Mouse (Mus musculus) skeletal muscle tissue, adult 2 months (tissue): ENCODE results near the gene Tmem186.
A peak's percentile ranks its signal among the peaks of the same experiment; 100 is the strongest.

ENCODE experiments used
- DNase-seq: peaks from one replicate; pipeline ENCODE4 v3.0.0-alpha.2; 2012; ENCODE audit warnings: low read depth, low spot score

Tmem186 gene

DNA sequence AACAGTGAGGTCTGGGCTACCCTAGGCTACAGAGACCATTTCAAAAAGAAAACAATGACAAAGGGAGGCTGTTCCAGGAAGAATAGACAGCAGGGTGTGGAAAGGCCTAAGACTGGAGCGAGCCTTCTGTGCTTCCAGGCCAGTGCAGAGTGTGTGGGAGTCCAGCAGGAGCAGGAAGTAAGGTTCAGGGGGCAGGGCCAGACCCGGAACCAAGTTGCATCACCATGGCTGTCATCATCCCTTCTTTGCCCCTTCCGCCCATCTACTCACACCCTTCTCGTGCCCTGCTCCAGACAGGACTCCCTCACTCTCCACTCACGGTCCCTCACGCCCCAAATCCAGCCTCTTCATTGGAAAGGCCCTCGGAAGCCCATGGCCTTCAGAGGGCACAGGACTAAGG lies 29.7 kb upstream of the Tmem186 start:
- DNase-seq: no peak

DNA sequence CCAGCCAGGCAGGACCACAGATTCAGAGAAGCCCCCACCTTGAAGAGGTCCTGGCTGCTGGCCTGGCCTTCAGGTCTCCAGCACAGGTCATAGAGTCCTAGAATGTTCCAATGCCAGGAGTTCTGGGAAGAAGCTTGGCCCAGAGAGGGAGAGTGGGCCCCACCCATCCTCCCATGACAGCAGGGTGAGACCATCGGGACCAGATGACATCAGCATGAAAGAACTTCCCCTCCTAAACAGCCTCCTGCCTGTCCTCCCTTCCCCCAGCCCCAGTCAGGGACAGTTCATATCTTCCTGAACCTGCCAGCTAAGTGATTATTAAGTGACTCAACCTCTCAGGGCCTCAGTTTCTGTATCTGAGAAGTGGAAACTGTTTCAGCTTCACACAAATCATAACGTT lies 28.9 kb upstream of the Tmem186 start:
- DNase-seq: peak; percentile 68

GRCm38 (mm10) chr16:8665367-8665766 lies 27.9 kb upstream of the Tmem186 start:
- DNase-seq: no peak

DNA sequence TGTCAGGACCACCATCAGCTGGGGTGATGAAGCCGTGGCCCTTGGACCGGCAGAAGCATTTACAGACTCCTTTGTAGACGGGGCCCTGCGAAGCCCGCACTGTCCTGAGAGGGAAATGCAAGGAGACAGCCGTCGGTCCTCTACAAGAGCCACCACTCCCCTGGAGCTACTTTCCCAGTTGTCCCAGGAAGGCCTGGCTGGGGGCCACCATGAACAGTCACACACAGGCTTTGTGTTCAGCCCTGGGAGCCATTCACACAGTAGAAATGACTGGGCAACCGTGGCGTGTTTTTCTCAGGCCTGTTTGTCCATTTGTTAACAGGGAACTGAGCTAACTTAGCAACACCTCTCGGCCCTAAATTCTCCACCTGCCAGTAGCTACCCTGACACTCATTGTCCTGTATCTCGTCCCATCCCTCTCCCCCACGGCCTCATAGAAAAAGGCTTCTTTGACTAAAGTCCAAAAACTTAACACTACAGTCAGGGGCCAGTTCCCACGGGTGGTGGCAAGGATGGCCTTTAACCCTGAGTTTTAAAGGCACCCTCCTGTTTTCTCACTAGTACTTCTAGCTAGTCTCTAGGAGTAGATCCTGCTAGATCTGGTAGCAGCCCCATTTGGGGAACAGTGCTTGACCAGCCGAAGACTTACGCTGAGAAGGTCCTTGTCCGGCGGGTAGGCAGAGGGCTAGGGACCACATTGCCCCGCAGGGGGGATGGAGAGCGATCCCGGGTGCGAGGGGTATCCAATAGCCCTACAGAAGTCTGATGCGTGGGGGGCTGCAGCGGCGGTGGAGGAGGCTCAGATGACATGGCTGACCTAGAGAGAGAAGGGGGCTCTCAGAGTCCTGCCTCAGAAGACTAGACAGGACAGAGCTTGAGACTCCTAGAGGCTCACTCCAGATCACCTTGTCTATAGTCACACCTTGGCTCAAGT lies 26.4 kb upstream of the Tmem186 start:
- DNase-seq: no peak

GRCm38 (mm10) chr16:8663022-8663421 lies 25.5 kb upstream of the Tmem186 start:
- no peak for DNase-seq

DNA sequence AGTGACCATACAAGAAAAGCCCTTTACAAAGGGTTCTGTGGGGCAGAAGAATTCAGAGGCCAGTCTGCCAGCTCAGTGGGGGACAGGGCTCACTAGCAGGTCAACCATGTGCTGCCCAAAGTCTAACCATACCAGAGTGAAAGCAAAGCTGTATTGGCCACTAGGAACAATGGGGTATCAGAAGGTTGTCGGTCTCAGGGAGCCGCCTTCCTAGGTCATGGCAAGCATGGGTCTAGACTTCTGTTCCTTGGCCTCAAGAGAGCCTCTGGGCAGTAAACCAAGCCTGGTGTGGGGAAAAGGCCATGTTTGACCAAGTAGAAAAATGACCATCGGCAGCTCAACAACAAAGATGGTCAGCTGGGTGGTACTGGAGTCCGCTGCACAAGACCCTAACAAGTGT lies 21.3 kb upstream of the Tmem186 start:
- no peak for DNase-seq

DNA sequence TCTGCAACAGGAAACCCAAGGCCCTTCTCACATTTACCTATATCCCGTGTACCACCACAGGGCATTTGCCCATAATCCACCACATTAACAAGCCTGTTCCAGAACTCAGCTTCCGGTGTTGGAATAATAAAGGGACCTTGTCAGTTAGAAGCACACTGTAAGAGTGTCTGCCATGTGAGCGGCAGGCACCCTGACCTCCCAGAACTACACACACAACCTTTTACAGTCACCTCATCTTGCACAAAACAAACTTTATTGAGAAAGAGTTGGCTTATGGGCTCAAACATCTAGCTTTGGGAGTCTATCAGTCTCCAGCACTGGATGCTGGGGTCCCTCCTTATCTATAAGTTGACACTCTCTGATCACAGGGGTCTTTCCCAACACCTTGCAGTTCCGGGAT lies 20.8 kb upstream of the Tmem186 start:
- no peak for DNase-seq

GRCm38 (mm10) chr16:8656256-8656655 lies 18.7 kb upstream of the Tmem186 start:
- no peak for DNase-seq

DNA sequence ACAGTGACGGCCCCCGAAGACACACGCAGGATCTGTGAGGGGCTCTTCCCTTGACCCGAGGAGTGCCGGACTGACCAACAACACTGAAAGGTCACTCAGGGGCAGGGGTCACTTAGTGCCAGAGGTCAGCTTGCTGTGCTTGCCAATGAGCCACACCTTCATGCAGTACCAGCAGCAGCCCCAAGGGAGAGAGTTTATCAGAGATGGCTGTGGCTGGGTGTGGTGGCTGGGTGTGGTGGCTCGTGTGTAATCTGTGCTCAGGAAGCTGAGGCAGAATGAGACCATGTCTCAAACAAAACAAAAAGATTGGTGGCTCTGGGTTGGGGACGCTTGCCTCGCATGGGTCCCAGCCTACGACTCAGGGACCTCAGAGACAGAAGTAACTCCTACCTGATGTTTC lies 18.1 kb upstream of the Tmem186 start:
- no peak for DNase-seq

GRCm38 (mm10) chr16:8655108-8655507 lies 17.6 kb upstream of the Tmem186 start:
- no peak for DNase-seq

DNA sequence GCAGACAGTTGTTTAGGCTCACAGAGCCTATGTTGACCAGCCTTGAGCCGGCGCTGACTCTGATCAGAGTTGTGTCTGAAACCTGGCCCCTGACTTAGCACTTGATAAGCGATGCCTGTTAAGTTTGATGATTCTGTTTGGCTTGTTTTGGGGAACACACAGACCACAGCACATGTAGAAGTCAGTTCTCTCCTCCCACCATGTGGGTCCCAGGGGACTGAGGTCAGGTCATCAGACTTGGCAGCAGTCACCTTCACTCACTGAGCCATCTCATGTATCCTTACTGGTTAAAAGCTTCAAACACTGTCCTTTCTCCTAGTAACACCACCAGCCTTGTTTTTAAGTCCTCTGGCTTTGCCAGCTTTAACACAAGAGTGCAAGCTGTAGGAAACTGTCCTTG lies 12.5 kb upstream of the Tmem186 start:
- peak; percentile 64 for DNase-seq

- no peak for DNase-seq
Measured at GRCm38 (mm10) chr16:8645546-8645945, 8.0 kb upstream of the Tmem186 start.

DNA sequence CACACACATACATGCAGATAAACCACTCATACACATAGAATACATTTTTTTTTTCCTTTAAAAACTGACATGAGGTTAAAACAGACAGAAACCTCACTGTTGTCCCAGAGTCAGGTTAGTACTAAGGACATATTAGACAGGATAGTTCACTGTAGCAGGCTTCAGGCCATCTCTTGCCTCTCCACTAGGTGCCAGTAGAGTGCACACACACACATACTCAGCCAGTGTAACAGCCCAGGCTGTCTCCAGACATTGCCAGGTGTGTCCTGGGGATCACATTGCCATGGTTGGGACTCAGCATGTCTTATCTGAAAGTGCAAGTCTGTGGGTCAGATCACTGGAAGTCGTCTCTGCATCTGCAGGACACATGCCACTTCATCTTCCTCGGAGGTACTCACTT lies 6.3 kb upstream of the Tmem186 start:
- peak; percentile 54 for DNase-seq

DNA sequence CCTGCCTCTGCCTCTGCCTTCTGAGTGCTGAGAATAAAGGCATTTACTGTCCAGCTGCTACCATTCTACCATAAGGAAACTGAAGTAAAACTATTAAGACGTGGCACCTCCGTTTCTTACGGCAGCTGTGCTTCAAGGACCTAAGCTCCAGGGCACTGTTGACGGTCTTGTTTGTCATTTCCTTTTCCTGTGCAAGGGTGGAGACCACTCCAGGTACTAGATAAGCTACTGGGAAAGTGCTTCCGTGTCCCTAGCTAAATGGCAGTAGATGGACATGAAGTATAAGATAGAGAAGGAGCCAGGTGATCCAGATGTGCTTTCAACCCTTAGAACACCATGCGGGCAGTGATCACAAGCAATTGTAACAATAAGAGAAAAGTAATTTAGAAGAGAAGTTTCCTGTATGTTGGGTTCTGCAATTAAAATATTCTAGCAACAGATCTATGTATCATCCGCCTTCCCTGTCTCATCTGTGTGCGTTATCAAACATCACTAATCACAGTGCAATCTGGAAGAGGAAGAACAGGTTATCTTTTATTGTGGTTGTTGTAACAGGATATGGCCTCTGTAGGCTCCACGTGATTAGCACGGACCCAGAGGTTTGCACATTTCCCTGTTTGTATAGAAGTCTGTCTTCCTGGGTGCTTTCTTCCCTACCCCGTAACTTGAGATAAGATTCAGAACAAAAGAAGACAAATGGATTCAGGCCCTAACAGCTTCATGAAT lies 2.1 kb upstream of the Tmem186 start:
- DNase-seq: no peak

DNA sequence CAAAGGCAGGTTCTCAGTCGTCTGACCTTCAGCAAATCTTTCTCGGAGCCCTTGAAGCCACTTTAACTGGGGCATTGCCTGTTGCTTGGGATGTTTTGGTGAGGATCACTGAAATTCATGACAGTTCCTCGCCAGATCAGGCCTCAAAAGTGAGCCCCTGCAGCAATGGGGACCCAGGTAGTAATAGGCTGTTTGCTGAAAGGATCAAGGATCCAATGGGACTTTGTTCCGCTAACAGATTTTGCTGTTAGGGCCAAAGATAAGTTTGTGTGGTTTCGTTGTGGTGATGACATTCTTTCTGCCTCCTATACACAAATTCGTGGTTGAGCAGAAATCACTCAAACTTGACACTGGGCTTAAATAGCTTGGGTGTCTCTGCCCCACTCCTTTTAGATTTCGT lies 619 bp upstream of the Tmem186 start:
- no peak for DNase-seq

- DNase-seq: no peak
Measured at GRCm38 (mm10) chr16:8636867-8637216, 670 bp downstream of the Tmem186 start.

GRCm38 (mm10) chr16:8631428-8631827 lies 6.1 kb downstream of the Tmem186 start:
- DNase-seq: no peak

DNA sequence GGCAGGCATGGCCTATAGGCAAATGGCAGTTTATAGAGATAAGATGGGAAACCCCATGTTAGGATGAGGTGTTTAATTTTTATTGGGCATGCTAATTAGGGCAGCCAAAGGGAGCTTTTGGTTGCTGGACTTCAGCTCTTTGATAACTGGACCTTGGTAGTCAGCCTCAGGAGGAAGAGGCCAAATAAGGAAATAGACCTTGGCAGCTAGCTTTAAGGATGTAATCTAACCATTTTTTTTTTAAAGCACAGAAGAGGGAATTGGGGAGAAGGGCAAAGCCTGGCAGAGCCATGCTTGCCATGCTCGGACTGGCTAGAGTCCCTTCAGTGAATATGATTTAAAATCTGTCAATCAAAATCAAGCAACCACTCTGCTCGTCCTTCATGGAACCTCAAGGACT lies 7.1 kb downstream of the Tmem186 start:
- DNase-seq: no peak

DNA sequence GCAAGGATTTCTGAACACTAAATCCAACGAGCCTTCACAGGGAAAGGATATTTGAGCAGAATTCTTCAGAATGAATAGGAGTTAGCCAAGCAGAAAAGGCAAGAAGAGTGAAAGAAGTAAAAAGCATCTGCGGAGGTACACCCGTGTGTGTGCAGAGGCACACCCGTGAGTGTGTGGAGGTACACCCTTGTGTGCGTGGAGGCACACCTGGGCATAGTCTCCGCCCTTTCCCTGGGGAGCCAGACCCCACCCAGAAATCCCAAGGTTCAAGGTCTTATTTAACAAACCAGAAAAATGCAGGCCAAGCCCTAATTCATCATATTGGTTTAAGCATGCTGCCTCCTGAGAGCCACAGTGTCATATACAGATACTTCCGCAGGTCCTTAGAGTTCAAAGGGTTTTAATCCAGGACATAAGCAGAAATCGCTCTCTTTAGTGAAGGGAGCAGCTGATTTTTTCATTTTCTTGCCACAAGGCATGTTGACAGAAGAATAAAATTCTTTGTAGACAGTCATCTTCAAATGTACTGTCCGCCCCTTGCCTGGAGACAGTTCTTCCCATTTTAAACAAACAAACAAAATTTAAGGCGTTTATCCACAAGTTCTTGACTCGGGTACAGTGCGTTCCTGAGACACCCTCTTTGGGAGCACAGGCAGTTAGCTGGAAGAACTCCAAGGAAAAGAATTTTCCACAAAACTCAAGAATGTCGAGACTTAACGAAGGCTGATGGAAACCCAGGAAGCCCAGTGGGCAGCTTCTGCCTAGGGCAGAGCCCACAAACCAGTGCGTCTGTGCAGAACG lies 17.0 kb downstream of the Tmem186 start:
- DNase-seq: peak; percentile 42

DNA sequence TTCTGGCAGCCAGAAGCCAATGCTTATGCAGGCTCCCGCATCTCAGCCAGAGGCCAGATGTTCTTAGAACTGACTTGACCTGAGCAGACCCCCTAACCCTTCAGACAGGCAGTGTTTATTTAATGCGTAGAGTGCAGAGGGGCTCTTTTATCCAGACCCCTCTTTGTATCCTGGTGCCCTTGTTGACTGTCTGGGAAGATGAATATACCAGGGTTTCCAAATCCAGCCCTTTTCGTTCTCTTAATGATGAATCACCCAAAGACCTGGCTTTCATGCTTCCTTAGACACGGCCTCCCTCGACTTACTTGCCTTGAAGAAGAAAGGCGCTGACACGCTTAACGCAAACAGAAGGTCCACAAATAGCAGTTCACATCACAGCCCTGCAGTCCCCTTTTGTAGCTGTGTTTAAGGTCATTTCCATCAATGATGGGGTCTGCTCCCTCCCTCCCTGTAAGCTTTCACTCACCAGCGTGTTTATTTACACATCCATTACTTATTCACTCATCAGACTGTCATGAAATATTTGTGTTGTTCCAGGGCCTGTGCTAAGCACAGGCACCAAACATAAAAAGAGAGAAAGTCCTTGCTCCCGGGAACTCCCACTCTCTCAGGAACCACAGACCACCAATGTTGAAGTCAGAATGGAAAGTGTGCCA lies 17.7 kb downstream of the Tmem186 start:
- DNase-seq: no peak

DNA sequence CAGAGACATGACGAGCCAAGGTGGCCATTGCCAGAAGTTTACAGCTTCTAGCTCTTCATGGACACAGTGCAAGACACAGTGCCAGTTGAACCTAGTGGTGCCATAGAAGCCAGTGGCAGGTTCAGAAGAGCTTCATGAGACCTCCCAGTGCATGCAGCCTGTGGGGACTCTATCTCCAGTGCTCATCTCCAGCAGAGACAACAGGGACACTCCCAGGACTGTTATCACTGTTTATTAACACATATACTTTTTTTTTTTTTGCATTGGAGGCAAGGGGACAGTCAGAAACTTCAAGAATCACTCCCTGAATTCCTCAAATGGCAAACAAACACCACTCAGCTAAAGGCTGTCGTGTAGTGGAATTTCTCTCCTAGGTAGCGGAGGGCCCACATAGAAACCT lies 24.1 kb downstream of the Tmem186 start:
- DNase-seq: no peak

DNA sequence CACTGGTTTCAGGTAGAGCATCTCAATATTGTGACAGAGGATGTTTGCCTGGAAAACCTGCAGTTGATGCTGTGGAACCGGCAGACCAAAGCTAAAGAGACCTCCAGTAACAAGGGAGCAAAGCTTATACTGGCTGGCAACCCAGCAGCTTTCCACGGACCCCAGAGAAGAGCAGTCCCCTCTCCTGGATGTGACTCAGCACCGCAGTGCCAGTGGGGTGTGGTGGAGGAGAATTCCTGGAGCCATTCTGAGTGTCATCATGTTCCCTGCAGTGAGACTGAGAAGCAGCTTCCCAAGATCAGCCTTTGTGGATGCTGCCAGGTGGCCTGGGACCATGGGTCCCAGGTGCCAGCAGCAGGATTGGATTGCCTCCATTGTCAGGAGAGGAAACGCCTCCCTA lies 24.5 kb downstream of the Tmem186 start:
- DNase-seq: no peak
